Mouse (Mus musculus): ENCODE measurements around the gene Palm. TPM values are rescaled to one million over a fixed set of nuclear protein-coding genes. Genes with fewer than 3 reads are reported as not detected.
"Not testable (repeated sequence)": the region's sequence is repeated elsewhere in the genome, so short reads cannot be mapped to it uniquely, and the experiment has no call there.

The Palm gene
- 61.3 and 63.7 TPM in 2 replicates for polyA plus RNA-seq (2015; fragmentation: Nextera tagmentation; extraction: Ambion mirVana)

DNA sequence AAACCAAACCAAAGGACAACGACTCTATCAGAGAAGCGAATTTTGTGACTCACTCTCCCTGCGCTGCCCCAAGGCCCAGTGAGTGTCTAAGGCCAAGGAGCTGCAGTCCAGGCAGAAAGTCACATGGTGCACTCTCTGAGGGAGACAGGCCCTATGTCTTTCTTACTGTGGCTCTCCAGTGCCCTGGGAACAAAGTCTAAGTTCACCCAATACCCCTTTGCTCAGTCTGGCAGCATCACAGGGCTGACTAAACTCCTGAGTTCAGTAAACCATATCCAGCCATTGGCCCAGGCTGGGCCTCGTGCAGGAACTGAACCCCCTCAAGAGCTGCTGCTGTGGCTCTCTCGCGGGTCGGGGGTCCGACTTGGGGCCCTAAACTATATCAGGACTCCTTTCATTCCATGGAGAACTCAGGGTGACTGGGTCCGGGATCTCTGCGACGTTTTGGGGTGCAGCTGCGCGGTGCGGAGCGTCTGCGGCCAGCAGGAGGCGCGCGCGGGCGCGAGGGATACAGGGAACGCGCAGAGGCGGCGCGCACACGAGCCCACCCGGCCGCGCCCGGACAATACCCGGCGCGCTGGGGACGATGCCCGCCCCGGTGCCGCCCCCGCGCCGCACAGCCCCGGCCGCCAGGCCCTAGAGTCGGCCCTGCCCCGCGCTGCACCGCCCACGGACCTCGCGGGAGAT is at the start of gene Palm:
TSS of gene Palm (plus strand) at position 522 of the 687 bp plus-strand sequence.
- no peaks in the 10 kb centered on the region for H3K27me3 ChIP-seq
- peak within 1 kb of the TSS; percentile 69 for H3K27ac ChIP-seq
- H3K4me2 ChIP-seq, result peak within 1 kb of the TSS; percentile 97
- WGBS, result 5% methylated on average over 51 of the region's 51 CpGs
- peak within 1 kb of the TSS; percentile 89 for H3K9ac ChIP-seq
- peak within 1 kb of the TSS; percentile 87 for H3K4me3 ChIP-seq
- H3K9me3 ChIP-seq, result no peaks in the 10 kb centered on the region
- H3K36me3 ChIP-seq, result no peaks in the 10 kb centered on the region
- peak; percentile 78 for ATAC-seq (ENCODE audit: borderline replicate concordance, extremely low read depth, low FRiP score, low TSS enrichment)
- peaks cover 14% of the 10 kb centered on the region for H3K4me1 ChIP-seq

DNA sequence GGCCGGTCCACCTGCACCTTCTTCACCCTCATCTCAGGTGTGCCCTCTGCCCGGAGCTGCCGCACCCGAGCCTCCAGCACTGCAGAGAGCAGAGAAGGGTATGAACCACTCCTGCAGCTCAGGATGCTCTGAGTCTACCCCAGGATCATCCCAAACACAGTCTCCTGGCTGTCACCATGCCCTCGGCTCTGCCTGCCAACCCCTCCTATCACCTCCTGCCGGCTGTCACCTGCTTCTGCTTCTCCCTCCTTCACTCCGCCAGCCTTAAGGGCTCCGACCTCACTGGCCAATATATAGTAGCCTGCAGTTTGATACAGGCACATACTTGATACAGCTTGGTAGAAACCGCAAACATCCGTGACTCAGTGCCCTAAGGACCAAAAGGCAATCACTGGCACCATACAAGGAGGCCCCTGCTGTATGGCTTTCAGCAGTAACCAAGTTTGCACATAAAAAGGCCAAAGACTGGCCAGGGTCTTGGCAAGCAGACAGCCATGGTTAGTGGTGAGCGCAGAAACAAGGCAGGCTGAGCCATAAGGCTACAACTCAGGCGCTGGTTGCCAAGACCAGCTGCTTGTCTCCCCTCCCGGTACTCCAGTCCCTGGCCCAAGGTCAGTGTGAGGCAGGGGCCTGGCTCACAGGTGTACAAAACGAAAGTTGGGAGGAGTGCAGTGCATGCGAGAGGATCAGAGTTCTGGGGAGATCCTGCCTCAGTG is 49.6 kb upstream of the Palm start:
- H3K9me3 ChIP-seq, result peaks cover 15% of the 10 kb centered on the region
- no peak overlapping the region for H3K4me3 ChIP-seq
- 91% methylated on average over 15 of the region's 15 CpGs for WGBS
- no peak for ATAC-seq (ENCODE audit: borderline replicate concordance, extremely low read depth, low FRiP score, low TSS enrichment)
- H3K9ac ChIP-seq, result no peak overlapping the region
- H3K4me2 ChIP-seq, result no peak overlapping the region
- H3K4me1 ChIP-seq, result peaks cover 12% of the 10 kb centered on the region
- H3K36me3 ChIP-seq, result peaks cover 56% of the 10 kb centered on the region
- no peaks in the 10 kb centered on the region for H3K27me3 ChIP-seq
- H3K27ac ChIP-seq, result no peak overlapping the region

DNA sequence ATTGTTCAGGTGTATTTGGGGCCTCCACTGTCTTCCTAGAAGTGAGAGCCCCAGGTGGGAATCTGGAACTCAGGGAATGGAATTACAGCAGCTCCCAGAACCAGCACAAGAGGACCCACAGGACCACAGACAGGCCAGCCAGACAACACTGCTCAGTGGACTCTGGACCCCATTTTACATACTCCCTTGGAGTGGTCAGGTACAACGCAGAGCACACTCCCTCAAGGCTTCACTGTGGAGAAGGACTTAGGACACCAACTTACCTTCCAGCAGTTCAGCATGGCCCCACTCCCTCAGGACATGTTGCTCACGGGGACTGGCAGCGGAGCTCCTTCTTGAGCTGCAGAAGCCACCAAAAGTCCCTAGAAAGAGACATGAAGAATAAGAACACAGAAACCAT is 48.0 kb upstream of the Palm start:
- no peak for ATAC-seq (ENCODE audit: borderline replicate concordance, extremely low read depth, low FRiP score, low TSS enrichment)
- Histone ChIP-seq H3K9ac (no peak overlapping the region), H3K27ac (no peak overlapping the region), H3K4me2 (peak overlapping the region; percentile 65), H3K4me1 (peaks cover 12% of the 10 kb centered on the region), H3K27me3 (no peaks in the 10 kb centered on the region), H3K36me3 (peaks cover 40% of the 10 kb centered on the region), H3K4me3 (peak overlapping the region; percentile 66; the same call in 1 of the 2 replicates), H3K9me3 (no peaks in the 10 kb centered on the region)
- 87% methylated on average over 3 of the region's 3 CpGs for WGBS

DNA sequence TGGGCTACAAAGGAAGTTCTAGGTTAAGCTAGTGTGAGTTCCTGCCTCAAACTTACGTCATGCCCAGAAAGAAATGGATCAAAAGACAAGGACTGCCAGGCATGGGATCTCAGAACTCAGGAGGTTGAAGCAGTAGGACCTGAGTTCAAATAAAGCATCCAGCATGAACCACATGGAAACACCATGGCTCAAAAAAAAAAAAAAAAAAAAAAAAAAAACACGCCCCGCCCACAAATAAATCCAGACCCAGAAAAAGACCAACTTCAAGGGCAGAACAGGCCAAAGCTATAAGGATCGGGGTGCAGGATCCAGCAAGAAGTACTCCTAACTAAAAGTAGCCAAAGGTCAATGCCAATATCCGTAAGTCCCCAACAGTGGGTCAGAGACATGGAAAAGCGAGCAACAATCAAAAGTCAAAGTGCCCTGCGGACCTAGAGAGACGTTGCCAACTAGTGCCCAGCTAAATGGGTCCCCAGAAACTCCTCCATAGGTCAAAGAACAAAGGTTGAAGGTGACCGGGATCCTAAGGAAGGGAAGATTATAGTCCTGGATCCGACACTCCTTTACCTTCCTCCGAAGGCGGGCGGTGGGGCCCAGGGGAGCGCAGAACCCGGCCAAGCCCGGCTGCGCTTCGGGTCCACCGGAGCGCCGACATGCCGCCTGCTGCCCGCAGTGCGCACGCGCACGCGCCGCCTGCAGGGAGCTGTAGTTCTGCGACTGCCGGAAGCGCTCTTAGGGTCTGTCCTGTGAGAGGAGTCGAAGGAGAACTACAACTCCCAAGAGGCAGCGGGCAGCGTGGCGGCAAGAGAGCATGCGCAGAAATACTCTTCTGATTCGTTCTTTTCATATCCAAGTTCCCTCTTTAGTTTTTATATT is 47.2 kb upstream of the Palm start, which contains the start of gene Polrmt:
TSS of gene Polrmt (minus strand) at position 684 of the 876 bp plus-strand sequence.
- WGBS, result 2% methylated on average over 38 of the region's 38 CpGs
- peak within 1 kb of the TSS; percentile 65 for H3K4me2 ChIP-seq
- H3K36me3 ChIP-seq, result peaks cover 33% of the 10 kb centered on the region
- H3K9ac ChIP-seq, result peak within 1 kb of the TSS; percentile 59
- H3K27ac ChIP-seq, result no peak within 1 kb of the TSS
- H3K9me3 ChIP-seq, result no peaks in the 10 kb centered on the region
- no peaks in the 10 kb centered on the region for H3K27me3 ChIP-seq
- H3K4me1 ChIP-seq, result peaks cover 12% of the 10 kb centered on the region
- ATAC-seq (ENCODE audit: borderline replicate concordance, extremely low read depth, low FRiP score, low TSS enrichment), result peak; percentile 96
- peak within 1 kb of the TSS; percentile 66 for H3K4me3 ChIP-seq

DNA sequence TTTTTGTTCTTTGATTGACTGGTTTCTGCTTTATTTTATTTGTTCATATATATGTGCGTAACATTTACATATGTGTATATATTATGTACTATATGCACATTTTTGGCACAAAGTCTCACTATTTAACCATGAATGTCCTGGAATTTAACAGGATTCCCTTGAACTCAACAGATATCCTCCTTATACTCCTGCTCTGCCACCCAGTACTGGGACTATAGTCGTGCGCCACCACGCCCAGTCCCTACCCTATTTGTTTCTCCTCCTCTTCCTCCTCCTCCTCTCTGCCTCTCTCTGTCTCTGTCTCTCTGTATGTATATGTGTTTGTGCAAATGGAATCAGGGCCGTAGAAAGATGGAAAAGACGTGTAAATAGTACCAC is 46.6 kb upstream of the Palm start:
- peak overlapping the region; percentile 66 for H3K4me3 ChIP-seq
- H3K9ac ChIP-seq, result peak overlapping the region; percentile 13; the same call in 1 of the 2 replicates
- peak; percentile 60 for ATAC-seq (ENCODE audit: borderline replicate concordance, extremely low read depth, low FRiP score, low TSS enrichment)
- no peaks in the 10 kb centered on the region for H3K9me3 ChIP-seq
- H3K4me2 ChIP-seq, result peak overlapping the region; percentile 65
- H3K4me1 ChIP-seq, result peaks cover 12% of the 10 kb centered on the region
- WGBS, result 19% methylated on average over 6 of the region's 6 CpGs
- peaks cover 26% of the 10 kb centered on the region for H3K36me3 ChIP-seq
- no peak overlapping the region for H3K27ac ChIP-seq
- no peaks in the 10 kb centered on the region for H3K27me3 ChIP-seq

DNA sequence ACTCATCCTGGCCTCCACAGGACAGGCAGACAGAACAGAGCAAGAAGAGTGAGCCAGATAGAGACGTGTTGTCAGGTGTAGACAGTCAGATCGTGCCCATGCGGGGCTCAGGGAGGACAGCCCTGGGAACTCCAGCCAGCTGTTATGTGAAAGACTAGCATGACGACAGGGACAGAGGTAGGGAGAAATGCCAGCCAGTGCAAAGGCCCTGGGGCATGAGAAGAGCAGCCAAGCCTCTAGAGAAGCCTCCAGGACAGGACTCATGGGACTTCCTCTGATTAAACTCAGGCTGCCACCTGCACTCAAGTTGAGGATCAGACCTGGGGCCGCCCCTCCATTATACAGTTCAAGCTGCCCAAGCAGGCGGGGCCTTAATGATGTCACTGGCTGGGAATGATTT is 44.9 kb upstream of the Palm start:
- no peak overlapping the region for H3K9ac ChIP-seq
- ATAC-seq (ENCODE audit: borderline replicate concordance, extremely low read depth, low FRiP score, low TSS enrichment), result no peak
- H3K4me2 ChIP-seq, result no peak overlapping the region
- no peak overlapping the region for H3K27ac ChIP-seq
- H3K9me3 ChIP-seq, result no peaks in the 10 kb centered on the region
- WGBS, result 72% methylated on average over 6 of the region's 6 CpGs
- H3K27me3 ChIP-seq, result no peaks in the 10 kb centered on the region
- no peak overlapping the region for H3K4me3 ChIP-seq
- H3K4me1 ChIP-seq, result peaks cover 12% of the 10 kb centered on the region
- H3K36me3 ChIP-seq, result peaks cover 10% of the 10 kb centered on the region

DNA sequence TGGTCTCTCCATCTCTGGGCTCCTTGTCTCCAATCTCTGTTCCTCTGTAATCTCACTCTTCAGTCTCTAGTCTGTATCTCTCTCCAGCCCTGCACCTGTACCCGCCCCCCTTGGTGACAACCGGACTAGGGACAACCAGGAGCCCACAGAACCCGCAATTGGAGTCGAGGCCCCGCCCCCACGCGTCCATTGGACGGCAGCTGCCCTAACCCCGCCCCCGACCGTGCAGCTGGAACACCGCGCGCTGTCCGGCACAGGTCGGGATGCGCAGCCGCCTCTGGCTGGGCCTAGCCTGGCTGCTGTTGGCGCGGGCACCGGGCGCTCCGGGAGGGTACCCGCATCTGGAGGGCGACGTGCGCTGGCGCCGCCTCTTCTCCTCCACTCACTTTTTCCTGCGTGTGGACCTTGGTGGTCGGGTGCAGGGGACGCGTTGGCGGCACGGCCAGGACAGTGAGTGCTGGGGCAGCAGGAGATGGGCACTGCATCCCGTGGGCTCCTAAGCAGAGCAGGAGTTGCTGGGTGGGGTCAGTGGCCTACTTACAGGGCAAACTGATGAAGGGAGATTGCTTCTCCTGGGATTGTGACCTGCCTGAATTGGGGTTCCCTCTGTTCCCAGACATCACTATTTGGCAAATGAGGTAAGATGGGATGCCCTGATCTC is 38.4 kb upstream of the Palm start, which contains the start of gene Fgf22:
TSS of gene Fgf22 (plus strand) at position 221 of the 661 bp plus-strand sequence.
- peak; percentile 81; the same call in 1 of the 2 replicates for ATAC-seq (ENCODE audit: borderline replicate concordance, extremely low read depth, low FRiP score, low TSS enrichment)
- H3K36me3 ChIP-seq, result peaks cover 36% of the 10 kb centered on the region
- WGBS, result 1% methylated on average over 36 of the region's 36 CpGs
- peak within 1 kb of the TSS; percentile 56 for H3K4me2 ChIP-seq
- H3K27ac ChIP-seq, result no peak within 1 kb of the TSS
- no peaks in the 10 kb centered on the region for H3K9me3 ChIP-seq
- 0 out of 2 replicates have a peak, but pooled peaks cover 5% of the 10 kb centered on the region for H3K4me1 ChIP-seq
- 0 out of 2 replicates have a peak within 1 kb of the TSS, but pooled peaks have one; percentile 13 for H3K9ac ChIP-seq
- H3K27me3 ChIP-seq, result no peaks in the 10 kb centered on the region
- peak within 1 kb of the TSS; percentile 22 for H3K4me3 ChIP-seq

DNA sequence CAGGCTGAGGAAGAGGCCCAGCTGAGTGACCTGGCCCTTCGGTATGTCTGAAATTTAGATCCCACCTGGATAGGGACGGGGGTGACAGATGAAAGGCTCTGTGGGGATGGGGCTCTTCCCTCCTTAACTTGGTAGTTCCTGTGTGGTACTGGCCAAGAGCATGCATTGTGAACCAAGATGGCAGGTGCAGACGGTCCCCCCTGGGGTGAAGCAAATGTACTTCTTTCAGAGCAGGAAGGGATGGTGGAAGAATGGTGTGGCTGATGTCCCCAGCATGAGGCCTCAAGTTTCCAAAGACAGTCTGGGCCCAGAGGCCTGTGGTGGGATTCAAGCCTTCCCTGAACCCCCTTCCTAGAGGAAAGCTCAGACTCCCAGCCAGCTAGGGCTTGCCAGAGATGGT is 37.5 kb upstream of the Palm start:
- 0 out of 2 replicates have a peak, but pooled peaks cover 5% of the 10 kb centered on the region for H3K4me1 ChIP-seq
- no peak overlapping the region for H3K4me2 ChIP-seq
- no peak overlapping the region for H3K4me3 ChIP-seq
- no peak for ATAC-seq (ENCODE audit: borderline replicate concordance, extremely low read depth, low FRiP score, low TSS enrichment)
- H3K27ac ChIP-seq, result no peak overlapping the region
- no peaks in the 10 kb centered on the region for H3K9me3 ChIP-seq
- 86% methylated on average over 3 of the region's 3 CpGs for WGBS
- no peaks in the 10 kb centered on the region for H3K27me3 ChIP-seq
- peaks cover 44% of the 10 kb centered on the region for H3K36me3 ChIP-seq
- H3K9ac ChIP-seq, result no peak overlapping the region

DNA sequence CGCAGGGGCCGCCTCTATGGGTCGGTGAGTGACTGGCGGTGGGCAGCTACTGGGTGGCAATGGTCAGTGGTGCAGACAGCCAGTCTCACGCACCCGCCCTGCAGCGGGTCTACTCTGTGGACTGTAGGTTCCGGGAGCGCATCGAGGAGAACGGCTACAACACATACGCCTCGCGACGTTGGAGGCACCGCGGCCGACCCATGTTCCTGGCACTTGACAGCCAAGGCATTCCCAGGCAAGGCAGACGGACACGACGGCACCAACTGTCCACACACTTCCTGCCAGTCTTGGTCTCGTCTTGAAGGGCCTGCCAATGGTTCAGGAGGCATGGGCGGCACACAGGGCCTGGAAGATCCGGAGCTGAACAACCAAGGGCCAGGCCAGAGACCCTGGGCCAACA is 36.7 kb upstream of the Palm start:
- Histone ChIP-seq H3K9me3 (no peaks in the 10 kb centered on the region), H3K27me3 (no peaks in the 10 kb centered on the region), H3K4me3 (no peak overlapping the region), H3K27ac (no peak overlapping the region), H3K36me3 (peaks cover 52% of the 10 kb centered on the region), H3K4me1 (0 out of 2 replicates have a peak, but pooled peaks cover 5% of the 10 kb centered on the region), H3K4me2 (no peak overlapping the region), H3K9ac (no peak overlapping the region)
- WGBS, result 81% methylated on average over 24 of the region's 24 CpGs
- ATAC-seq (ENCODE audit: borderline replicate concordance, extremely low read depth, low FRiP score, low TSS enrichment), result no peak

DNA sequence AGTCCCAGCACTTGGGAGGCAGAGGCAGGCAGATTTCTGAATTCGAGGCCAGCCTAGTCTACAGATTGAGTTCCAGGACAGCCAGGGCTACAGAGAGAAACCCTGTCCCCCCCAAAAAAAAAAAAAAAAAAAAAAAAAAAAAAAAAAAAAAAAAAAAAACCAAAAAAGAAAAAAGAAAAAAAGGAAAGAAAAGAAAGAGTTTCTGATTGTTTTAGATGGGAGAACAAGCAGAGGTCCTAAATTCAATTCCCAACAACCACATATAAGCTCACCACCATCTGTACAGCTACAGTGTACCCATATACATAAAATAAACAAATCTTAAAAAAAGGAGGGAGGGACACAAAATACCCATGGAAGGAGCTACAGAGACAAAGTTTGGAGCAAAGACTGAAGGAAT is 33.7 kb upstream of the Palm start:
- Histone ChIP-seq H3K36me3 (peaks cover 61% of the 10 kb centered on the region), H3K4me1 (peaks cover 14% of the 10 kb centered on the region)
- H3K27ac ChIP-seq; H3K4me3 ChIP-seq; H3K27me3 ChIP-seq; H3K9ac ChIP-seq; H3K9me3 ChIP-seq; H3K4me2 ChIP-seq; ATAC-seq (ENCODE audit: borderline replicate concordance, extremely low read depth, low FRiP score, low TSS enrichment): not testable (repeated sequence)
- 93% methylated on average over 1 of the region's 1 CpGs for WGBS

DNA sequence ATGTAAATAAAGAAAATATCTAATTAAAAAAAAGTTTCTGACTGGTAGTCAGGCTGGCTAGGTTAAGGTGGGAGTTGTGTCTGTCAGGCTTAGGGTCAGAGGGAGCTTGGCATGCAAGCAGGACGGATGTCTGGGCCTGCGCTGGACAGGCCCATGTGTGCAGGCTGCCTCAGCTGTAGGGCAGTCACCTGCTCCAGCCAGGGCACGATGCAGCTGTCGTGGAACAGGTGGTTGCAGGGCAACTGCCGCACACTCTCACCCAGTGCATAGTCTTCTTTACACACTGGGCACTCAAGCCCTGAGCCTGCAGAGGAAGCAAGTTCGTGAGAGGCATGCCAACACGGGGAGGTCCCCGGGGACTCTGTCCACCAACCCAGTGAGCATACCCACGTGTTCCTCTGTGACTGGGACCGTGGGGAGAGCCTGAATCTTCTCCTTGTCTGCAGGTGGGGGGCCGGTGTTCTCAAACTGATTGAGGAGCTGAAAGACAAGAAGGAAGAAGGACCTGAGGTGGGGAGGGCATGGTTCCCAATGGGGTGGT is 32.7 kb upstream of the Palm start:
- Histone ChIP-seq H3K27me3 (no peaks in the 10 kb centered on the region), H3K4me1 (peaks cover 19% of the 10 kb centered on the region), H3K9ac (no peak overlapping the region), H3K4me3 (no peak overlapping the region), H3K36me3 (peaks cover 61% of the 10 kb centered on the region), H3K9me3 (no peaks in the 10 kb centered on the region), H3K4me2 (no peak overlapping the region), H3K27ac (no peak overlapping the region)
- ATAC-seq (ENCODE audit: borderline replicate concordance, extremely low read depth, low FRiP score, low TSS enrichment), result no peak
- WGBS, result 90% methylated on average over 11 of the region's 11 CpGs
